Mouse (Mus musculus) urinary bladder, postnatal 36 days (tissue): ENCODE results near the gene Cplx2.

ENCODE experiments used
- DNase-seq, 2 experiments: peaks; one replicate each; pipeline ENCODE4 v3.0.0; 2022; ENCODE audit warnings: low spot score in 2 of 2, mixed read lengths in 1 of 2

Gene Cplx2

DNA sequence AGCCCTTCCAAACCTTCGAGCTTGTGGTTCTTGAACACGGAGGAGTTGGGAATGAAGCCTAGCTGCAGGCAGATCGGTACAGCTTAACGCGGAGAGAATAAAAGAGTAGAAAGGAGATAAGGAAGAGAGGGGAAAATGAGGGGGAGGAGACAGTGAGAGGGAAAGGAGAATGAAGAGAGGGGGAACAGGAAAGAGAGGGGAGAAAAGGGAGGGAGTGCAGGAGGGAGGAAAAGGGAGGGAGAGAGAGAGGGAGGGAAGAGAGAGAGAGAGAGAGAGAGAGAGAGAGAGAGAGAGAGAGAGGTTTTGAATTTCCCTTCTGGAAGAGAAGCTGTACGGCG, at the start of gene Cplx2:
Gene Cplx2, plus strand, starts transcription at position 301 of the 338 bp plus-strand sequence.
- DNase-seq: no peak

DNA sequence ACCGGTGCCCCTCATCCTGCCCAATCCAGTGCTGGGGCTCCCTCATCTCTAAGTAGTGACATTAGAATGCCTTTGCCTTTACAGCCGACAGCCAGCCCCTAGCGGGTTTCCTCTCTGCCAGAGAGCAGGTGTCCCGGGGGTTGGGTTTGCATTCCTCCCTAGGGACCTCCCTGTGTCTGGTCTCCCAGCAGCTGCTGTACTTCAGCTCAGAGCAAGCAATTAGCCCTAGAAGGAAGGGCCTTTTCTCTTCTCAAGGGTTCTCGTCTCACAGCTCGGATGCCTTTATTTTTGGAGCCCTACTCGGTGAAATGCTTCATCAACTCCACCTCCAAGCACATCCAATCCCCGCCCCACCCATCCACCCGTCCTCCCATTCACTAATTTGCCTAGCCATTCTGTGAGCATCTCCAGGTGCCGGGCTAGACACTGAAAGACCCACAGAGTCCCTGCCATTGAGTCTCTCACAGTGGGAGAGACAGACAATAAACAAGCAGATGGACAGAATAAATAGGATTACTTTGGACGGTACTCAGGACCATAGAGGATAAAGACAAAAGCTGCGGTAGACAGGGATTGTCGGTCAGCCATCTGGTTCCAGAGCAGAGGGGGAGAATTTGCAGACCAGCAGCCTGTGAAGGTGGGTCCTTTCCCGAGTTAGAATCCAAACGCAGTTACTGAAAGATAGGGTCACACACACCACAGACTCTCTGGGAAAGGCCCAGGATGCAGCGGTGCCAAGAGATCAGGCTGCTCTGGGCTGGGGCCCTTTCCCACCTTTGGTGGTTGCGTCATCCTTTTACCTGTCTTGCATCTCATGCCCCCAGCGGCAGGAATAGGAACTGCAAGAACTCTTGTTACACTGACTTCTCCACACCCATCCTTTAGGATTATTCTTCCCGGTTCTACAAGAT, 48.5 kb upstream of the Cplx2 start:
- DNase-seq: peak in 1 of 2 experiments; percentile 19

DNA sequence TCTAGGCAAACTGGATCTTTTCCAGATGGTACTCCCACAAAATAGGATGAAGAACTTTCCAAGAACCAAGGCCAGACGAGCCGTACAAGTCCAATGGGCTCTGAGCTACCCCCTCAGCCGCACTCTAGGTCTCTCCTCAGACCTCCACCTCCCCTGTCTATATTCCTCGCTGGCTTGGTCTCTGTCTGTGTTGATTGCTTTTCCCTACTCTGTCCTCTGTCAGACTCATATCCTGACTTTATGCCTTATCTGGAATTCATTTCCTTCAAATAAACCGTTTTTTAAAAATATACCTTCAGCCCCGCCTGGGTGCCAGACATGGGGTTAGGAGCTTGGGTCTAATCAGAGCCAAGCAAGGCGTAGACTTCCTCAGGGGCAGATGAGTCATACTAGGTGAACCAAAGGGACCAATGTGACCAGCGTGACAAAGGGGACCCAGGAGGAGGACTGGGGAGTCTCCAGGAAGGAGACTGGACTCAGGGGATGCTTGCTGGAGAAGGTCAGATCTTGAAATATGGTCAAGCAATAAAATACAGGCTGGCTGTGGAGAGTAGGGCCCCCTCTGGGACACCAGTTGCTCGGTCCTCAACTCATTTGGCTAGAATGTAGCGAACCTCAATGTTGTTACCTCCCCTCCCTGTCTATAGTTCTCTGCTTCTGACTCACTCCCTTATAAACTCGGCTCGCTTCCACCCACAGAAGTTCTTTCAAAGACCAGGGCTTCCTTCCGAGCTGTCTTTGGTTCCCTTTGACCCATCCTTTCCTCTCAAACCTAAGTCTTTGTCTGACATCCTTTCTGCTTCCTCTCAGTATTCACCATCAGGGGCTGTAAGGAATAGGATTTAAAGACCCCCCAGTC, 47.6 kb upstream of the Cplx2 start:
- no peak for DNase-seq

DNA sequence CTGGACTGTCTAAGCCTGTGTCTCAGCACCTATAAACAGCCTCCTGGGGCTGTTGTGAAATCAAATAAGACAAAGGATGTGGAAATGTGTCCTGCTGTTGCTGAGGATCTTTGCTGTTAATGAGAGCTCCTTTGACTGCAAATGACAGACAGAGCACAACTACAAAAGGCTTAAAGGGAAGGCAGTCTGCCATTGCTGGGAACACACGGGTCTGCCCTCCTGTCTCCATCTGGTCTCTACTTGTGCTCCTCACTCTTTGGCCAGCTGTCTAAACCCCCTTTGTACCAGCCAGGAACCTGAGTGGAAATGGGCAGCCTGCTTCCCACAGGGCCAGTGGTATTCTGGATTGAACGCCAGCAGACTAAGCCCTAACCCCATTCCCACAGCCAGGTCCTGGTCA, 47.0 kb upstream of the Cplx2 start:
- no peak for DNase-seq

DNA sequence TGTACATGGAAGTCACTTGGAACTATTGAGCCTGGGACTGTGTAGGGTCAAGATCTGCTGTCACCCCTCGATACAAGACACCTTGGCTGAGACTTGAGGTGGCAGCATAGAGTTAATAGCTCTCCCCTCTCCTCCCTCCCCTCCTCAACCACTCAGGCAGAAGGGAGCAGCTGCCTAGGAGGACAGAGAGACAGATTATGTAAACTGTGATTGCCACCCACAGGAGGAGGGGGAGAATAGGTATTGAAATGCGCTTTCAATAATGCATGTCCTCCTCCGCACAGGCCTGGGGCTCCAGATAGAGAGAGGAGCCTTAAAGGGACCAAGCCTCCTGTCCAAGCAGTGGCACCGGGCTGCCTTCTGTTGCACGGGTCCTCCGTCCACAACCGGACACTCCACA, 45.3 kb upstream of the Cplx2 start:
- DNase-seq: no peak

DNA sequence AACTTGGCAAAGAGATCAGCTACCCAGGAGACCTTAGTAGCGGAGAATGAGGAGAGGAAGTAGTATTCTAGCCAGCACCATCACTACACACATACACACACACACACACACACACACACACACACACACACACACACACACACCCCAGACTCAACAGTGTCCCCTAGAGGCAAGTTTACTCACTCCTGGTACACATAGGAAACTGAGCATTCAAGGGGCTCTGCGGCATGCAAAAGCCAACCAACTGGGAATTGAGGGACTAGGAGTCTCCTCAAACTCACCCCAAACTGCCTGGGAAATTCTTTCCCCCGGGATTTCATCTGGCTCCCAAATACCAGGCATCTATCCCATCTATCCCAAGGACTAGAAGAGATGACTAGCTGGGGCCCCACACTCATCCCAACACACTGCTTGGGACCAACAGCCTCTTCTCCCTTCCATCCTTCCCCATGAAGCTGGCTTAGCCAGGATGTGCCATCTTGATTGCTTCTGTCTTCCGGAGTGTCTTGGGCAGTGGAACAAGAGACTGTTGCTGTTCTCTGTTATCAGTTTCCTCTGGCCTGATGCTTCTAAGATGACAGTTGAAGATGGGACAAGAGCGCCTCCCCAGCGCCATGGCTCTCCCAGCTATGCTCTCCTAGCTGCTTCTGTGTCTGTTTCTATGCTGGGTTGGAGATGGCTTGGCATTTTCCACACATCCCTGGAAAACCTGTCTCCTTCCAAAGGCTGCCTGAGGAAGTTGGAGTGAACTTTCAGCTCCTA, 44.3 kb upstream of the Cplx2 start:
- DNase-seq: no peak

DNA sequence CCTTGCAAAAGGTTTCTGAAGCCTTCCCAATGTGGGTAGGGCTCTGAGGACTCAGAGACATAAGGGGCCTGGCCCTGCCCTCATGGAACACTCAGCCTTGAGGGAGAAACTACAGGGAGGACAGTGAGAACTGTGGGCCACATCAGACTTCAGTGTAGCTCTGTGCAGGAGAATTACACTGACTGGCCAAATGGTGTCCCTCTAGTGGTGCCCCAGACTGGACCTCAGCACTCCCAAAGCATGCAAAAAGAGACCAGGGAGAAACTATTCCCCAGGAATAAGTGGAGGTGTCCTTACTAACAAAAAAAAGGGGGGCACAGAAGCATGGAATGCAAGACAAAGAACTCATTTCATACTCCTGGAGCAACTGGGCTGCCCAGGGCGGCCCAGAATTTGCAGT, 43.1 kb upstream of the Cplx2 start:
- no peak for DNase-seq

DNA sequence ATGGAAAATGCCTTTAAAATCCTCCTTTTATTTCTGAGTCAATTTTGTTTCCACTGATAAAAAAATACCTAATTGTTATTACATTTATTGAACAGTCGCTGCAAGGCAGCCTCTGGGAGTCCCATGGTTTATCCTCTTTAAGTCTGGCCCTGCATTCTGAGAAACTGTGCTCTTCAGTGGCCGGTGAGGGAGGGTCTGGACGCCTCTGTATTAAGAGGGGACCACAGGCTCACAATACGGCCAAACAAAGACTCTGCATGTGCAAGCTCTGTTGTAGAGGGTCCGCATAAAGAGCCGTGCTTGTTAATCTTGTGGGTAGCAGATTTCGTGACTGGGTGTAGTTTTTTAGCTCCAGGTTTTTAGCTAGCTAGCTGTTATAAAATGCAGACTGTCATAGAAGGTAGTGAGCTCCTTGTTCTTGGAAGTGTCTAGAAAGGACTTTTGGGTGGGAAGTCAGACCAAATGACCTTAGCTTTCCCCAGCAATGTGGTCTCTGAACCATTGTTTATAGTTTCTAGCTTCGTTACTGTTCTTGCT, 42.1 kb upstream of the Cplx2 start:
- DNase-seq: no peak

DNA sequence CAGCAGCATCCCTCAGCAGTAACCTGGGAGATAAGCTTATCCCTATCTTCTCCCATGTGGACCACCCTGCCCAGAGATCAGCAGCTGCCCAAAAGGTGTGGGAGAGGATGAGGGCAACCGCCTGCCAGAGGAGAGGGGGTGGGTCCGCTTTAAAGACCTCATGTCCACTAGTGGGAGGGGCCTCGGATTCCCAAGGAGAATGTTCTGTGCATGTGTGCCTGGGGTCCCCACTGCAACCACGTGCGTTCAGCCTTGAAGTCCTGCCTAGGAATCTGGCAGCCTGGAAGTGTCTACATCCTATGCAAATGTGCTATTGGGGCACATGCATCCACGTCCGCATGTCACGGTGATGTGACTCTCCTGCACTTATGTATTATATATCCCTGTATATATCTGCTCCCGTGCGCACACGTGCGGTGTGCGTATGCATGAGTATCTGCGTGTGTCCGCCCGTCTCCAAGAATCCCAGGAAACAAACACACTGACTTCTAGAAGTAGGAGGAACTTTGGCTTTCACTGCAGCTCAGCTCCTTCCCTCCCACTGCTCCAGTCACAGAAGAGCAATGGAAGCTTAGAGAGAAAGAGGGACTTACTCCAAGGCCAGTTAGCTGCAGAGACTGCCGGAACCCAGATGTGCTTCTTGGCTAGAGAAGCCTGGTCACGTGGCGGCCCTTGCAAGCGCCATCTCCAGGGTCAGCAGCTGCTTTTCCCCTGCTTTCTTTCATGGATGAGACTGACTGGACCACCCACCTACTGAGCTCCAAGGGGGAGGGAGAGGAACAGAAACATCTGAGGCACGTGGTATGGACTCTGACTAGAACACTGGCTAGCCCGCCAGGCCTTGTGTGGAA, 39.1 kb upstream of the Cplx2 start:
- peak; percentile 56 to 74 for DNase-seq

DNA sequence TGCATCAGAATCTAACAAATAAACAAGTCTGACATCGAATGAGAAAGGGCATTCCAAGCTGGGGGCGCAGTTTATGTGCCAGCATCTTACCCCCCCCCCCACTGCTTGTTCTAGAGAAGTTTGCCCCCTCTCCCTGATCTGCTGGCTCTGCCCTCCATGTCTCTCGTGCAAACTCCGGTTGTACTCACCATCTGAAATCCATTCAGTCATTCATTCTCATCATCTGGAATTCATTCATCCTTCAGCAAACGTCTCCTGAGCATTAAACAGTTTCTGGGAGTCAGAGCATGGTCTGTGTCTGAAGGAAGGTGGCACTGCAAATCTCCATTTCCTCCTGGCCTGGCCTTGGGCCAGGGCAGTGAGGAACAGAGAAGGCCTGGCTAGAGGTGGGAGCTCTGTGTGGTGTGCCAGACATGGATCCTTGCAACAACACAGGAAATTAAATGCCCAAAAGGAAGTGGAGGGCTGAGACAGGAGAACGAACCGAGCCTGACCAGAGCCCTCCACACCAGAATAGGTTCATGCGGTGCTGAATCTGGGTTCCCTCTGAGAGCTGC, 38.1 kb upstream of the Cplx2 start:
- DNase-seq: no peak

DNA sequence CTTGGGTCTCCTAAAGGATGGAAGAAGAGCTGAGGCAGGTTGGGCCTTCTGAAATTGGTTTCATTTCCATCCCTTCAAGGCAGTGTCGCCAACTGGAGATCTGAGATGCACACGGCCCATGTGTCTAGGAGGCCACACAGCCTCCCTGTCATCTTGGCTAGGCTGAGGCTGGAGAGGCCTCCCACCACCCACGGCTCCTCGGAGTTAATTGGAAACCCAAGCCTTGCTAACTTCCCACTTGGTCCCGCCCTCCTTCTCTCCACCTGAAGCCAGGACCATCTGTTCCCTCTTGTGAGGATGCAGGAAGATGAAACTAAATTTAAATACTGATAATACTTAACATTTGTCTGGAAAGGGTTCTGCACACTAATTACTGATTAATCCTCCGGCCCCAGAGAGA, 34.1 kb upstream of the Cplx2 start:
- no peak for DNase-seq

DNA sequence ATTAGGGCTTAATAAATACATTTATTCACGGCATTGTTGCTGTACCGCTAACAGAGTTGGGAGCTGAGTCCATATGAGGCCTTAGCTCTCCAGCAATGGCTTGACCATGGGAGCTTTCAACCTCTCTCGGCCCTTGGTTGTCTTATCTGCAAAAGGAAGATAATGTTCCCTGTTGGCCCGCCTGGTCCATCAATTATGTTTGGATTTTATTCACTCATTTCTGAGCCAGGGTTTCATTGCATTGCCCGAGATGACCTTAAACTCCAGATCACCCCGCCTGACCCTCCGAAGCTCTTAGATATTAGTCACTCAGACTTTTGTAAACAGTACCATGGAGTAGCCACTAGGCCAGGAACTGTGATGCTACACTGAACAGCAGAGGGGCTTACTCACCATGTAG, 33.6 kb upstream of the Cplx2 start:
- DNase-seq: peak; percentile 10 to 16

DNA sequence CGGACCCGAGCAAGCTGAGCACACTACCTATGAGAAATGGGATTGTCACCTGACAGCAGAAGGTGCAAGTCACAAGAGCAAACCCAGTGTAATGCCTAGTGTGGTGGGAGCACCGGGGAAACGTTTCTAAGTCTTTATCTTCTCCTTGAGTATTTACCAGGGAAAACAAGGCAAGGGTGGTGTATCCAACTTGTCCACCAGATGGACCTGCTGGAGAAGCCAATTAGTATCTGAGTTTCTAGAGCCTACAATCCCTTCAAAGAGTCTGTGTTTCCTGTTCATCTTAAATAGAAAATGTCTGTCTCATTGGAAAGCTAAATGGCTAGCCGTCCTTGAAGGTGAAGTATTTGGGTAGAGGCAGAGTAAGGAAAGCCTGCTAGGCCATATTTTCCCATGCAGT, 32.3 kb upstream of the Cplx2 start:
- DNase-seq: no peak

DNA sequence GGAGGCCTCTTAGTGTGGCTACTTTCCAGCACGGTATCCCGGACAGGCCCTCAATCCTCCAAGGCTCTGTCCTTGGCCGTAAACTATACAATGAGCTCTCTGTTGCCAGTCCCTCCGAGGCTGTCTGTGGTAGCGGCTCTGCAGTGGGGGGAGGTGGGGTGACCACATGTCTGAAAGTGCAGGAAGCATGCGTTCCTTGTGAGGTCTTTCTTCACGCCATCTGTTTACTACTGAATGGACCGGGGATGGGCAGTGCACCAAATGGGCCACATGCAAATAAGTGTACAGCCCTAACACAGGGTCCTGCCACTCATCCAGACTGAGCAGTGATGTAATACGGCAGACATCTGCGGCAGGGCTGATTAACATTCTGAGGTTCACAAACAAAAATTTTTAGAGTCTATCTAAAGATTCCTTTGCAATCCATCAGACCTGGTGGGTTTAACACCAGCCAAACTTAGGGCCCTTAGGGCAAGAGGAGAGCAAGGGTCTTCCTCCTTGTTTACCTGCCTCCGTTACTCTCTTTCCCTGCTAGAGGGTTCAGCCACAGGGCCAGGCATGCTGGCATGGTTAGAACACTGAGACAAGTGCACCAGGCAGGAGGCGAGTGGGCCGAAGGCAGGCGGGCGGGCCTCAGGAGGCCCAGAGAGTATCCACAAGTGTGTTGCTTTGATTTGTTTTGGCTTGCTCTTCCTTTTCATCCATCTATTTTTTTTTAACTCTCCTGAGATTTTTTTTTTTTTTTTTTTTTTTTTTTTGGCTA, 25.1 kb upstream of the Cplx2 start:
- DNase-seq: no peak

DNA sequence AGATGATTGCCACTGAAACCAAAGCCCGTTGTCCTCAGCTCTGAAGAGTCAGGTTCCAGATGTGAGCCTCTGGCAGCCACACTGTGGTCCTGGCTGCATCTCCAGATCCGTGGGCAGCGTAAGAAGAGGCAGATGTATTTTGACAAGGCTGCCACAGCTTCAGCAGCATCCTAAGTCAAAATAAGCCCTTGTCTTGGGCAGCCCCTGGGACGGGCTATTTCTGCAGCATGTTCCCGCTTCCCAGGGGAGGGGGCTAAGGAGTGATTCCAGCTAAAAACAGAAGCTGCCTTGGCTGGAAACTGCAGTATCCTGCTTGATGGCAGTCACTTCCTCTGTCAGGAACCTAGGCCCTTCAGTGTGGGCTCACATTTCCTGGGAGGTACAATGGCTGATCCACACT, 23.1 kb upstream of the Cplx2 start:
- DNase-seq: no peak

DNA sequence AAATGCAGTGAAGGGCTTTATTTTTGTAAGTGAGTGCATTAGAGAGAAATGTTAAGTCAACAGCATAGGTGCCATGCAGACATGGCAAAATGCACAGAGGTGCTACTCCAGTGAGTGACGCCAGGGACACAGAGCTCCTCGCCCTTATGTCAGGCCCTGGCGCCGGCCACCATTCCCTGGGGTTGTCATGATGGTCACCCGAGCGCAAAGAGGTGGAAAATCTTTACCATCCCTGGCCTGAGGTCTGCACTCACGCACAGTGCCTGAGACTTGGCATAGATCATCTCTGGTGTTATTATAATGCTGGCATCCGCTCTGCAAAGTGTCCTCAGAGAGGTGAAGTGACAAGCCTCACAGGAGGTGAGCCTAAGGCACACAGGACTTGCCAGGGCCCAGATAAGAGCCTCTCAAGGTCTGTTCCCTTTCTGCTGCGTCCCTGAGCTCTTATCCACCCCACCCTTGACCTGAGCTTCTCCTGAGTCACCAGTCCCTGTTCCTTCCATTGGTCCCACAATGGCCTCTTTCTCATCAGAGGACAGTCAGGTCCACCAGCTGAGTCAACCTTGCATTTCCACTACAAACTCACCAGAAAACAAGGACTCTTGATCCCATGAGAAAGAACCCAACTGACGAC, 21.9 kb upstream of the Cplx2 start:
- no peak for DNase-seq

DNA sequence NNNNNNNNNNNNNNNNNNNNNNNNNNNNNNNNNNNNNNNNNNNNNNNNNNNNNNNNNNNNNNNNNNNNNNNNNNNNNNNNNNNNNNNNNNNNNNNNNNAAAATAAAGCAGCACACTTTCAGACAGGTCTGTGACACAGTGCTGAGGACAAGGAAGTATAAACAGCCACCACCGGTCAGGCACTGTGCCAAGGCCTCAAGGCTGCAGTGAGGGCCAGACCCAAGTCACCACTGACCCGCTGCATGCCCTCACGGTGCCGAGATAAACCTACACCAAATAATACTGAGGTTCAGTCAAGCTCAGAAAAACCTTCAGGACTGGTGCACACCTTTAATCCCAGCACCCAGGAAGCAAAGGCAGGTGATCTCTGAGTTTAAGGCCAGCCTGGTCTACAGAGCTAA, 13.7 kb upstream of the Cplx2 start:
- DNase-seq: no peak

DNA sequence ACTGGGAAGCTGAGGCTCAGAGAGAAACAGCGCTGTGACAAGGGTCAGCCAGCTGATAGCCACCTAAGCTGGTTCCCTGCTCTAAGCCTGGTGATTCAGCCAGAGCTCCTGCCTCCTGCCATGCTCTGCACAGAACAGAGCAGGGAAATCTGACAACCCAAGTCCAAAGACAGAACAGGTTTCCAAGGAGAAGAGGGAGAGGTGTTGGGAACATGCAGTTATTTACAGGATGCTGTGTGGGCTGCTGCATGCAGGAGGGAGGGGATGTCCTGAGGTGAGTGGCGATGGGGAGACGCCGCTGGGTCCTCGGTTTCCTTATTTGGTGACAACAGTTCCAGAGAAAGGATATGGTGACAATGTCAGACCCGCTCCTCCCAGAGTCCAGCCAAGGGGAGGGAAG, 12.0 kb upstream of the Cplx2 start:
- DNase-seq: no peak

DNA sequence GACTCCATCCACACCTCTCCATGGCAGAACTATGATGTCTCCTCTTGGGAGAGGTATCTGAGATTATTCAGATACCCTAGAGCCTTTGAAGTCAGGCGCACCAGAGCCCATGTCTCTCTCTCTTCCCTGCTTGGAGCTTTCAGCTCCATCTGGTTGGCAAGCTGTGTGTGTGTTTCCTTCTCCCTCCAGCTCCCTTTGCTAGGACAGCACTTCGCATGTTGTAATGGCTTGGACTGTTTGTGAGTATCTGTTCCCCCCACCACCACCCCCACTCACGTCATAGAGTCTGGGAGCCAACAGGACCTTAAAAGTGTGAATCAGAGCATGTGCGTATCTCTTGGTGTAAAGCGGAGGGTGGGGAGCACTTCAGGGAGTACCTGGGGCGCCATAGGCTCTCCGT, 6.5 kb upstream of the Cplx2 start:
- DNase-seq: no peak
